Mouse (Mus musculus): ENCODE data around the gene Apobec4.

- TF ChIP-seq CTCF (IDR thresholded peaks at IDR 0.05; ENCODE audit: low read depth): no peak
- TF ChIP-seq EP300 (IDR thresholded peaks at IDR 0.05; ENCODE audit: low read depth): no peak
Measured at GRCm38 (mm10) chr1:152766804-152767748, 16.7 kb downstream of the Apobec4 start.
